Mouse (Mus musculus): ENCODE measurements at regions not wholly inside any gene's neighbourhood (a gene's known extent, or its start where the extent isn't known, plus 50 kb on each side); places are given as distances from the start of the nearest gene placed in this dataset.

DNA sequence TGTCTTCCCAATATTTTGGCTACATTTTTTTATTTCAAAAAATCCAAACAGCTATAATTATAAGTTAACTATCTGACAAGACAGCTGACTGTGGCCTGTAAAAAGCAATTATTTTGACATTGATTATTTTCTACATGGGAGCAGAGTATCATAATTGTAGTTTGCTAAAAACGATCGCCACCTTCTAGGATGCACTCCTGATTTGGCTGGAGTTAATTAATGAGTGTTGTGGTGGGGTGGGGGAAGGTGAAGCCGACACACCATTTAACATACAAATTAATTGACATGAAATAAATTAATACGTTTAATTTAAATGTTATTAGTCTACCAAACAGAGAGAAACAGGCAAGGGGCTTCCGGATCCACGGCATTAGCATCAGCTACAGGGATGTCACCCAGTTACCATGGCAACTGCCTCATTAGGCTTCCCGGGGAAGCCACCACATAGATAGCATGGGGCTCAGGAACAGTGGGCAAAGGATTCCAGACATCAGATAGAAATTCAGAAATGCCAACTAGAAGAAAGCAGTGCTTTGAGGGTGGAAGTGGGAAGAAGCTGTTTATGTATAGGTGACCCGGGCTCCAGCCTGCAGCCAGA is 255.9 kb downstream of the Prdm2 start:
- H3K27me3 ChIP-seq: no peaks in the 10 kb centered on the region
- no peak overlapping the region for H3K4me3 ChIP-seq (replicated peaks)
- H3K4me1 ChIP-seq (replicated peaks): no peaks in the 10 kb centered on the region
- H3K9me3 ChIP-seq: peaks cover 3% of the 10 kb centered on the region; the same call in 1 of the 2 replicates
- no peak overlapping the region for H3K9ac ChIP-seq (replicated peaks)
- no peak overlapping the region for H3K27ac ChIP-seq
- WGBS: 73% methylated on average over 8 of the region's 8 CpGs
- no peak for ATAC-seq (ENCODE audit: insufficient number of reproducible peaks, insufficient read depth, low FRiP score, low TSS enrichment, low read depth)
- H3K36me3 ChIP-seq: no peaks in the 10 kb centered on the region
- H3K4me2 ChIP-seq: no peak overlapping the region

DNA sequence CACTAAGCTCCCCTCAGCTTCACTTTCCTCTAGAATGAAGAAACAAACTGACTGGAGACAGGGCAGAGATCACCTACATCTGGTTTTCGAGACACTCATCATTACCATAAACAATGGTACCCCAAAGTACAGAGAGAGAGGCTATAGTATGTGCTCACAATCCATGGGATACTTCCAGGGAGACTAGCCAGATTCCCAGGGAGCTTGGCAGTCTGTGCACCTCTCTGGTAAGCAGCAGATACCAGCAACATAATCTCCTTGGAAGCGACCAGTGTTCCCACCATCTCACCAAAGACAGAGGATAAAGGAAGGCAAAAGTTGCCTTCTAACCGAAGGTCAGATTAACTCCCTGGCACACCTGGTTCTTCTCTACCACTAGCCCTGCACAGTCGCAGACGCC is 256.4 kb downstream of the Prdm2 start:
- no peaks in the 10 kb centered on the region for H3K36me3 ChIP-seq
- H3K9ac ChIP-seq (replicated peaks): no peak overlapping the region
- no peaks in the 10 kb centered on the region for H3K4me1 ChIP-seq (replicated peaks)
- H3K4me3 ChIP-seq (replicated peaks): no peak overlapping the region
- no peak for ATAC-seq (ENCODE audit: insufficient number of reproducible peaks, insufficient read depth, low FRiP score, low TSS enrichment, low read depth)
- H3K9me3 ChIP-seq: peaks cover 3% of the 10 kb centered on the region; the same call in 1 of the 2 replicates
- 84% methylated on average over 5 of the region's 5 CpGs for WGBS
- no peak overlapping the region for H3K27ac ChIP-seq
- H3K4me2 ChIP-seq: no peak overlapping the region
- no peaks in the 10 kb centered on the region for H3K27me3 ChIP-seq

DNA sequence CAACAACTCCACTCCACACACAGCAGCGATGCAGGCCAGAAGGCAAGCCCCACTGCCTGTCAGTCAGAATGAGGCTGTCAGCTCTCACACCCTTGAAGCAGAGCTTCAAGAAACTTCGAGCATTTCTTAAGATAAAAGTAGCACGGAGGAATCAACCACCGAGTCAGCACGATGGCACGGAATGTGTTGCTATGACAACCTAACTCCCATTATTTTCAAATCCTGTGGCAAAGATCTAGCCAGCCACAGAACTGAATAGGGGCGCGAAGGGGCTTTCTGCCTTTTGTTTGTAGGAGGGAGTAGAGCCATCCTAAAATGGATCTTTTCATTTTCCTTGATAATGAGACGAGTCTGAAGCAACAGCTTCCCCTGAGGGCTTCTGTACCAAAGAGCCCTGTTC is 259.1 kb downstream of the Prdm2 start:
- H3K27ac ChIP-seq: no peak overlapping the region
- ATAC-seq (ENCODE audit: insufficient number of reproducible peaks, insufficient read depth, low FRiP score, low TSS enrichment, low read depth): no peak
- no peak overlapping the region for H3K4me2 ChIP-seq
- H3K9ac ChIP-seq (replicated peaks): no peak overlapping the region
- H3K4me3 ChIP-seq (replicated peaks): no peak overlapping the region
- H3K36me3 ChIP-seq: no peaks in the 10 kb centered on the region
- H3K4me1 ChIP-seq (replicated peaks): no peaks in the 10 kb centered on the region
- WGBS: 79% methylated on average over 9 of the region's 9 CpGs
- peaks cover 9% of the 10 kb centered on the region; the same call in 1 of the 2 replicates for H3K27me3 ChIP-seq
- no peaks in the 10 kb centered on the region for H3K9me3 ChIP-seq

DNA sequence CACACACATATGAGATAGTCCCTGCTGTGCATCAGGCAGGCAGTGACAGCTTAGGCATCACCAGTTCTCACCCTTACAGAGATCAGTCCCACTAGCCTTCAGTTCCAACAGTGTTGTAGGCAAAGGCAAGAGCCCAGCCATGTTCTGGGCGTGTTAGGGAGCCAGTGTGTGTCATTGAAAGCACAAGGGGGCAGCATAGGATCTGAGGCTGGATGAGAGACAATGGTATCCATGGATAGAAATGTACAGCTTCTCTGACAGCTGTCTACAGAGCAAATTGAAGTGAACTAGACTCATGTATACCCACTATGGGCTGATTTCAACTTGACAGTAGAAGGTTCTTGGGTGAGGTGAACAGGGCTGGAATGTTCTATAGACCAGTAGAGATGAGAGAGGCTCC is 259.9 kb downstream of the Prdm2 start:
- no peaks in the 10 kb centered on the region for H3K9me3 ChIP-seq
- H3K4me2 ChIP-seq: no peak overlapping the region
- peaks cover 9% of the 10 kb centered on the region; the same call in 1 of the 2 replicates for H3K27me3 ChIP-seq
- no peaks in the 10 kb centered on the region for H3K4me1 ChIP-seq (replicated peaks)
- WGBS: 64% methylated on average over 1 of the region's 1 CpGs
- H3K4me3 ChIP-seq (replicated peaks): no peak overlapping the region
- no peaks in the 10 kb centered on the region for H3K36me3 ChIP-seq
- no peak overlapping the region for H3K27ac ChIP-seq
- no peak for ATAC-seq (ENCODE audit: insufficient number of reproducible peaks, insufficient read depth, low FRiP score, low TSS enrichment, low read depth)
- H3K9ac ChIP-seq (replicated peaks): no peak overlapping the region

DNA sequence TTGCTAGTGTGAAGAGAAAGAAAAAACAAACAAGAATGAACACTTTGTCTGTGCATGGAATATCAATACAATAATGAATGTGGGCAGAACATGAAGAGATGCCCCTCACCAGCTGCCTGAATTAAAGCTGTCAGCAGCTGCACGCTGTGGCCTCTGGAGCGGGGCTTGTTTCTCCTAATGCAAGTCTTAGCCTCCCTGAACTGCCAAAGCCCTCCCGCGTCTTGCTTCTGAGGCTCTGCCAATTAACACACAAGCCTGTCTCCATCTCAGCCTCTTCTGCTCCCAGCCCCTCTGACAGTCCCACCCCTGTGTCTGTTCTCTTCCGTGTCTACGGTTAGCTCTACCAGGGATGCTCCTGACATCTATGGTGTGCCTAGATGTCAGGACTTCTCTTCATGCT is 265.1 kb downstream of the Prdm2 start:
- Histone ChIP-seq H3K9ac (replicated peaks) (no peak overlapping the region), H3K27ac (no peak overlapping the region), H3K4me3 (replicated peaks) (no peak overlapping the region), H3K4me1 (replicated peaks) (no peaks in the 10 kb centered on the region), H3K9me3 (no peaks in the 10 kb centered on the region), H3K36me3 (no peaks in the 10 kb centered on the region), H3K4me2 (no peak overlapping the region), H3K27me3 (peaks cover 12% of the 10 kb centered on the region; the same call in 1 of the 2 replicates)
- 82% methylated on average over 6 of the region's 6 CpGs for WGBS
- no peak for ATAC-seq (ENCODE audit: insufficient number of reproducible peaks, insufficient read depth, low FRiP score, low TSS enrichment, low read depth)

DNA sequence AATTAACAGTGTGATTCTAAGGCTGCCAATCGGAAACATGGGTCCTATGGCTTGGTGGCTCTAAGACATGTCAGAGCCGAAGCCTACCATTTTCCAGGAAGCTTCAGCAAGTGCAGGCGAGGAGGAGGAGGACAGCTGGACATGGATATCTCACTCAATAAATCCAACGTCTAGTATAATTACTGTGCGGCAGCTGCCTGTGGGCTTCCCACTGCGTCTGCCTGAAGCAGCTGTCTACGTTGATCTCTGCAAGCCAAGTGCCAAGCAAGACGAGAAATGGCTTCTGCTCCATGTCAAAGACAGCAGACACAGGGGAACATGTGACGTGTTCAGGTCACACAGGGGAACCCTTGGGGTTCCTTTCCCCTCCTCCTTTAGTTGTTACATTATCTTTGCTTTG is 279.2 kb downstream of the Prdm2 start:
- H3K4me1 ChIP-seq (replicated peaks): no peaks in the 10 kb centered on the region
- 0 out of 2 replicates have a peak, but pooled peaks cover 5% of the 10 kb centered on the region for H3K9me3 ChIP-seq
- H3K4me3 ChIP-seq (replicated peaks): no peak overlapping the region
- no peaks in the 10 kb centered on the region for H3K36me3 ChIP-seq
- no peak overlapping the region for H3K4me2 ChIP-seq
- H3K27ac ChIP-seq: no peak overlapping the region
- H3K9ac ChIP-seq (replicated peaks): no peak overlapping the region
- no peak for ATAC-seq (ENCODE audit: insufficient number of reproducible peaks, insufficient read depth, low FRiP score, low TSS enrichment, low read depth)
- no peaks in the 10 kb centered on the region for H3K27me3 ChIP-seq
- WGBS: 54% methylated on average over 9 of the region's 9 CpGs

DNA sequence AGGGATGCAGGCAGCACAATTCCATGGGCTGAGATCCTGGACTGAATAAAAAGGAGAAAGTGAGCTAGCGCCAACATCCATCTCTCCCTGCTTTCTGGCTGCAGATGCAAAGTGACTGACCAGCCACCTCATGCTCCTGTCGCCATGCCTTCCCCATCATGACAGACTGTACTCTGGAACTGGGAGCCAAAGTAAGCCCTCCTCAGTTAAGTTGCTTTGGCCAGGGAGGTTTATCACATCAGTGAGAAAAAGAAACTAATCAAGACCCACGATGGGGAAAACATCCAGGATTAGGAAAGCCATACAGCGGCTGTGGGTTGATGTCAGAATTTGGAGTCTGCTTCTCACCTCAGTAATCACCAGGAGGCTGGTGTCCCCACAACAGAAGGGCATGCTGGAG is 283.6 kb downstream of the Prdm2 start:
- Histone ChIP-seq H3K4me1 (replicated peaks) (no peaks in the 10 kb centered on the region), H3K36me3 (no peaks in the 10 kb centered on the region), H3K4me2 (no peak overlapping the region), H3K4me3 (replicated peaks) (no peak overlapping the region), H3K9me3 (no peaks in the 10 kb centered on the region), H3K27me3 (no peaks in the 10 kb centered on the region), H3K9ac (replicated peaks) (no peak overlapping the region), H3K27ac (no peak overlapping the region)
- no peak for ATAC-seq (ENCODE audit: insufficient number of reproducible peaks, insufficient read depth, low FRiP score, low TSS enrichment, low read depth)
- 75% methylated on average over 4 of the region's 4 CpGs for WGBS

DNA sequence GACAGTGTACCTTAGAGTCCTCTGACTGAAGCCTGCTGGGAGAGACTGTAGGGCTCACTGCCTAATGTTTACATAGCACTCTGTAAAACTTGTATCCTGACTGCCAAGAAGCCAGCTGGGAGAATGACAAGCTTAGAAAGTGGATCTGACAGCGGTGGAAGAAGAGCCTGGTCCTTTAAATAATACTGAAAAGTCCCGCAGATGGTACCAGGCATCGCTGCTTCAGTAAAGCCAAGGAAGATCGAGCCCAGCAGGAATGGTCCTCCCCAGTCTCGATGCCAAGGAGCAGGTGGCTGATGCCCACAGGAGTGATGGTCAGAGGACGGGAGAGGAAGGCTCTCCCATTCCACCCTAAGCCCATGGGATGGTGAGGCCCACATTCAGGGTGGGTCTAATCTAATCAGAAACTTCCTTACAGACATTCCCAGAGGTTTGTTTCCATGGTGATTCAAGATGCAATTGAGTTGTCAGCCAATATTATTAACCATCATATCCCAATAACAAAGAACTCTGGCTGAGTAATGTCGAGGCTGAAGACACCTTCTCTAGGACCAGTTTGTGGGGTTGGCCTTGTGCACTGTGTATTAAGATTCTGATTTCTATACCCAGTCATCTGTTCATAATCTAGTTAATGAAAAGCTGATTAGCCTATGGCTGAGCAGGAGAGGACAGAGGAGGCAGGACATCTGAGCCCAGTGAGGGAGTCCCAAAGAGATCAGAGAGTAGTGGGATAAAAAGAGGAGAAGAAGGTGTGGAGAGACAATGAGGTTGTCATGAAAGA is 285.3 kb downstream of the Prdm2 start:
- Histone ChIP-seq H3K9ac (replicated peaks) (no peak overlapping the region), H3K27me3 (no peaks in the 10 kb centered on the region), H3K27ac (no peak overlapping the region), H3K4me2 (no peak overlapping the region), H3K9me3 (no peaks in the 10 kb centered on the region), H3K4me3 (replicated peaks) (no peak overlapping the region), H3K4me1 (replicated peaks) (no peaks in the 10 kb centered on the region), H3K36me3 (no peaks in the 10 kb centered on the region)
- ATAC-seq (ENCODE audit: insufficient number of reproducible peaks, insufficient read depth, low FRiP score, low TSS enrichment, low read depth): no peak
- WGBS: 86% methylated on average over 7 of the region's 7 CpGs

DNA sequence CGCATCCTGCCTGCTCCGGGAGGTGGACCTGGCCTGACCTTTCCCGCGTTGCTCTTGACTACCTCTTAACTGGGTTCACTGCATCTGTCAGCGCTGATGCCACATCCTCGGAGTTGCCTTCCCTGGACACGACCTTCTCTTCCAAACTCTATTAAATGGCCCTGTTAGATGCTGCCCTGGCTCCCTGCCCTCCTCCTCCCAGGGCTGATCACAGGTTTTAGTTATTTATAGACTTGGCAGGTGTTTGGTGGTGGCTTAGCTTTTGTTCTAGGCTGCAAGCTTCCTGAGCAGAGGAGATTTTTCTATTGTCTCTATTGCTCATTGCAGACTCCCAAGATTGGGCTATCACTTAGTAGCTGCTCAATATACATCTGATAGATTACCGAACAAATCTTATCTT is 287.7 kb downstream of the Prdm2 start:
- H3K4me3 ChIP-seq (replicated peaks): no peak overlapping the region
- no peak for ATAC-seq (ENCODE audit: insufficient number of reproducible peaks, insufficient read depth, low FRiP score, low TSS enrichment, low read depth)
- WGBS: 85% methylated on average over 8 of the region's 8 CpGs

DNA sequence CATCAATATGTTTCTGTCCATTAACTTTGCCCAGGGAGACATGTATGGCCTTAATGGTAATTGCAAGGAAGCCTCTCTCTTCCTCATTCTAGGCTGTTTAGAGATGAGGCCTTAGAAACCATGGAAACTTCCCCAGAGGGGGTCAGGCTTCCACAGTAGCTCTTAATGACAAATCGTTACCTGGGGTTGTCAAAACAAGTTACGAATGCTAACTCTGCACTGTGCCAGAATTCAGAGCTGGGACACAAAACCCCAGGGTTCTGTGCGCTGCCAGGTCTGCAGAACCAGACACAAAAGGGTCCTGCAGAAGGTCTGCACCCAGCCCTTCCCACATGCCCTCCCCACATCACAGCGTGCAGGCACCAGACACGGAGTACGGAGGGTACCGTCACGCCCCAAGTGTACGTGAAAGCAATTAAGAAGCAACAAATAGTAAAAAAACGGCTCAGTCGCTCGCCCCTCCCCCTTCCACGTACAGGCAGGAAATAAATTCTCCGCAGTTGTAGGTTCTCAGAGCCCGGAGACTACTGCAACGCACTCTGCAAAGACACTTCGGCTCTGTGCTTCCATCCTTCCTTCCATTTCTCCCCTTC is 303.3 kb downstream of the Prdm2 start:
- Histone ChIP-seq H3K4me1 (replicated peaks) (peaks cover 7% of the 10 kb centered on the region; the same call in 1 of the 2 replicates), H3K9me3 (no peaks in the 10 kb centered on the region), H3K27me3 (no peaks in the 10 kb centered on the region), H3K4me3 (replicated peaks) (peak overlapping the region; percentile 25), H3K9ac (replicated peaks) (peak overlapping the region; percentile 37; the same call in 1 of the 2 replicates), H3K4me2 (peak overlapping the region; percentile 62), H3K36me3 (no peaks in the 10 kb centered on the region), H3K27ac (peak overlapping the region; percentile 4)
- ATAC-seq (ENCODE audit: insufficient number of reproducible peaks, insufficient read depth, low FRiP score, low TSS enrichment, low read depth): no peak
- 10% methylated on average over 17 of the region's 17 CpGs for WGBS

More for the DNA sequence above, 287.7 kb downstream of the Prdm2 start:
- Histone ChIP-seq H3K9me3 (peaks cover 4% of the 10 kb centered on the region; the same call in 1 of the 2 replicates), H3K4me2 (no peak overlapping the region), H3K4me1 (replicated peaks) (no peaks in the 10 kb centered on the region), H3K27ac (no peak overlapping the region), H3K36me3 (no peaks in the 10 kb centered on the region), H3K27me3 (no peaks in the 10 kb centered on the region), H3K9ac (replicated peaks) (no peak overlapping the region)

DNA sequence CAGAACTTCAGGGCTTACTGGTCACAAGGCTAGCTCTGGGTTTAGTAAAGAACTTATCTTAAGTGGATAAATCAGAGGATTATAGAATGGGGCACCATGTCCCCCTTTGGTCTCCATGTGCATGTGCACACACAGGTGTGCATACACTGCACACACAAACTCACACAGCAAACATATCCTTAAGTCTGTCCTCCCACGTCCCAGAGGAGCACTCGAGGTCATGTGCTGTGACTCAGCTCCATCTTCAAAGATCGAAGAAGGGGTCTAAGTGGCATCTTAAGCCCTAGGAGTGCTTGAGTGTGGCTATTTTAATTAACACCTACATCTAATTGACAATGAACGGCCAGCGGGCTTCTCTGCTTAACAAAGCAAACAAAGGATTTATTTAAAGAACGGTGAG is 304.0 kb downstream of the Prdm2 start:
- Histone ChIP-seq H3K27ac (no peak overlapping the region), H3K9me3 (no peaks in the 10 kb centered on the region), H3K9ac (replicated peaks) (no peak overlapping the region), H3K36me3 (no peaks in the 10 kb centered on the region), H3K27me3 (no peaks in the 10 kb centered on the region), H3K4me1 (replicated peaks) (peaks cover 7% of the 10 kb centered on the region; the same call in 1 of the 2 replicates), H3K4me3 (replicated peaks) (no peak overlapping the region), H3K4me2 (no peak overlapping the region)
- 58% methylated on average over 6 of the region's 6 CpGs for WGBS
- ATAC-seq (ENCODE audit: insufficient number of reproducible peaks, insufficient read depth, low FRiP score, low TSS enrichment, low read depth): no peak; the same call in 1 of the 2 replicates

Measured in limb, embryonic 12.5 days (tissue).